Mouse (Mus musculus) left cerebral cortex, adult 2 months (tissue): ENCODE measurements around the gene Kptn. TPM values are rescaled to one million over a fixed set of nuclear protein-coding genes. Genes with fewer than 3 reads are reported as not detected.

Source experiments
- DNase-seq, 2 experiments: peaks; one replicate each; pipeline ENCODE4 v3.0.0; 2021 to 2022; ENCODE audit warnings: low spot score in 2 of 2, mixed read lengths in 1 of 2; ENCODE audit errors: extremely low spot score in 1 of 2
- H3K27ac ChIP-seq: fragments of 200-600 bp; 2 replicates; pipeline ENCODE4 v1.8.1; 2022
- H3K4me3 ChIP-seq: fragments of 200-600 bp; 2 replicates; pipeline ENCODE4 v1.8.1; 2022
- CTCF ChIP-seq: fragments of 200-600 bp; IDR thresholded peaks from 2 replicates; pipeline ENCODE4 v1.8.1; 2022; ENCODE audit warnings: antibody characterized with exemption, mild to moderate bottlenecking, moderate library complexity
- intact Hi-C: fragments of 180-260 bp; cut with DNase I; formaldehyde crosslinking; loops from one replicate; pipeline ENCODE4 v1.15.1; 2025
- total RNA-seq, 2 experiments: library from RNA; stranded (reverse); gene quantifications; 2 replicates each; pipeline ENCODE4 v1.2.3; 2021

Gene Kptn
- total RNA-seq, 2 experiments from 2014 or later, result 42.9 to 46.3 TPM

DNA sequence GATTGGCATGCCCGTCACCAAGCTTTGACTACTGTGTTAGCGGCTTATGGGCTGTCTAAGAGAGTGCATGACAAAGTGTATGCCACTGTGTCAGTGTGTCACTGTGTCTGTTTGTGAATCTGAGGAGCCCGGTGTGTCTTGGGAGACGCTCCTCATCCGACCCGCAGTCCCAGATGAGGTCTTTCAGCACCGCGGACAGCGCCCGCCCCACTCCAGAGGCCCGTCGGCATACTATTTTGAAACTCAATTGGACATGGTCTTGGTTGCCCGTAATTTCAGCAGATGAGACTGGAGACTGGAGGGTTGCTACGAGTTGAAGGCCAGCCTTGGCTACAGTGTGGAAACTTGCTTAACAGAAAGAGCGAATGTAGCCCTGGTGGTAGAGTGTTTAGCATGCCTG, 27.9 kb downstream of the Kptn start:
- H3K27ac ChIP-seq, result peak overlapping the region; percentile 86; the same call in 1 of the 2 replicates
- intact Hi-C loops, result no loop called here
- TF ChIP-seq CTCF, result no peak
- no peak overlapping the region for H3K4me3 ChIP-seq
- no peak for DNase-seq

- peak overlapping the region; percentile 82 for H3K27ac ChIP-seq
- no peak overlapping the region for H3K4me3 ChIP-seq
- DNase-seq, result peak; percentile 78 to 86
- no peak for TF ChIP-seq CTCF
- intact Hi-C loops, result loop anchor here (1.0 kb wide), 2 partner anchors 18 to 46 kb away; no protein-coding TSS in a partner anchor
Measured at GRCm38 (mm10) chr7:16149241-16149640, 29.5 kb downstream of the Kptn start.

GRCm38 (mm10) chr7:16150191-16151145, 30.8 kb downstream of the Kptn start:
- H3K4me3 ChIP-seq, result no peak overlapping the region
- no peak for TF ChIP-seq CTCF
- intact Hi-C loops, result loop anchor here (5.0 kb wide), 1 partner anchor 168 kb away; no protein-coding TSS in a partner anchor
- H3K27ac ChIP-seq, result peak overlapping the region; percentile 81
- no peak for DNase-seq

DNA sequence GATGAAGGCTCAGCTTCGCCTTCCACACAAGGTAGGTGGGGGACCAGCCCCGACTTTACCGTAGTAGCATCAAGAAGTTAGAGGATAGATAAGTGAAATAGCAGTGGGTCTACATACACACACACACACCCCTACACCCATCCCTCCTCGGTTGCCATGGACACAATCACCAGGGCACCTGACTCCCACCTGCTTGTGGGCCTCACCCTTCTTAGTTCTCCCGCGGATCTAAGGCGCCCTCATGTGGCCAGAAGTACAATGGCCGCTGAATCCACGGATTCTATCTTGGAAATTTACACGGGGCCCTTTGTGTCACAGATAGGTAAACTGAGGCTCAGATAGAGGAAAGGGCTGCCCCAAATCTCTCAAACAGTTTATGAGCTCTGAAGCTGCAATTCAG, 33.8 kb downstream of the Kptn start:
- peak overlapping the region; percentile 42; the same call in 1 of the 2 replicates for H3K27ac ChIP-seq
- H3K4me3 ChIP-seq, result no peak overlapping the region
- DNase-seq, result peak; percentile 67 to 74
- intact Hi-C loops, result loop anchor here (5.0 kb wide), 1 partner anchor 171 kb away; no protein-coding TSS in a partner anchor
- TF ChIP-seq CTCF, result peak; percentile 85

- peak overlapping the region; percentile 36 for H3K27ac ChIP-seq
- H3K4me3 ChIP-seq, result no peak overlapping the region
- no peak for DNase-seq
- no peak for TF ChIP-seq CTCF
- intact Hi-C loops, result loop anchor here (2.0 kb wide), 1 partner anchor 99 kb away; no protein-coding TSS in a partner anchor
Measured at GRCm38 (mm10) chr7:16155132-16155872, 35.6 kb downstream of the Kptn start.

DNA sequence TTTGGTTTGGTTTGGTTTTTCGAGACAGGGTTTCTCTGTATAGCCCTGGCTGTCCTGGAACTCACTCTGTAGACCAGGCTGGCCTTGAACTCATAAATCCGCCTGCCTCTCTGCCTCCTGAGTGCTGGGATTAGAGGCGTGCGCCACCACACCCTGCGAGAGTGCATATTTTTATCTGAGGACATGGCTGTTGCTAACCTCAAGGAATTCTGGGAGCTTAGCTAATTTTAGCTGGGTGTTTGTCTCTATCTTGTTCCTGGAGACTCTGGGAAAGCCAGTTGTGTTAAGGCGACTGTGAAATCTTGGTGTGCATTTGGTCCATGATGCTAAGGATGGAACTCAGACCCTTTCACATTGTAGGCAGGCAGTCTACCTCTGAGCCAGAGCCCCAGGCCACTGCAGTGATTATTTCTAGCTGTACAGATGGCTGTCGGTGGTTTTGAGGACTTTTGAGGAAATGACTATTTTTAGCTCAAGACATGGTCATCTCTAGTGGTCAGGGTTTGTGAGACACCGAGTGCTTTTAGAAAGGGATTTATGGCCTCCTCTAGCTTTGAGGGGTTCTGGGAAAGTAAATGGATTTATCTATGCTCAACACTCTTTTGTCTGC, 36.5 kb downstream of the Kptn start:
- Histone ChIP-seq H3K27ac (peak overlapping the region; percentile 38), H3K4me3 (no peak overlapping the region)
- no peak for TF ChIP-seq CTCF
- DNase-seq, result no peak
- intact Hi-C loops, result no loop called here

- intact Hi-C loops, result no loop called here
- Histone ChIP-seq H3K27ac (peak overlapping the region; percentile 57), H3K4me3 (no peak overlapping the region)
- DNase-seq, result no peak
- TF ChIP-seq CTCF, result no peak
Measured at GRCm38 (mm10) chr7:16158735-16159134, 39.0 kb downstream of the Kptn start.

- TF ChIP-seq CTCF, result no peak
- DNase-seq, result no peak
- Histone ChIP-seq H3K27ac (no peak overlapping the region), H3K4me3 (no peak overlapping the region)
- intact Hi-C loops, result no loop called here
Measured at GRCm38 (mm10) chr7:16160702-16161101, 41.0 kb downstream of the Kptn start.

GRCm38 (mm10) chr7:16161302-16161701, 41.6 kb downstream of the Kptn start:
- TF ChIP-seq CTCF, result peak; percentile 21
- intact Hi-C loops, result no loop called here
- Histone ChIP-seq H3K4me3 (no peak overlapping the region), H3K27ac (no peak overlapping the region)
- DNase-seq, result no peak

DNA sequence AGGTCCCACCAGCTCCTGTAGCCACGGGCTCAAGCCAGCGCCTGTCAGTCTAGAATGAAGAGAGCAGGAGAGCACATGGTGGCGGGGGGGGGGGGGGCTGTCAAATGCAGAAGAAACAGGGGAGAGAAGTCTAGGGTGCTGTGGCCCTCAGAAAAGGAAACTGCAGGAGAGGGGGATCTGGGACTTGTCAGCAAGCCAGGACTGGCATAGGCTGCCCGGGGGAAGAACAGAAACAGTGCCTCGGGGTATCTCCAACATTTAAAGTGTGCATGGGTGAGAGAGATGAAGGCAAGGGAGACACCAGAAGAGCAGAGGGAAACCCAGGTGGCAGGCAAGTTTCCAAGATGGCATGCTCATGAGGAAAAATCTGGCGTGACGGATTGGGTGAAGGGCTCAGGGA, 42.3 kb downstream of the Kptn start:
- intact Hi-C loops, result no loop called here
- DNase-seq, result no peak
- no peak for TF ChIP-seq CTCF
- Histone ChIP-seq H3K27ac (no peak overlapping the region), H3K4me3 (no peak overlapping the region)

GRCm38 (mm10) chr7:16172141-16172581, 52.5 kb downstream of the Kptn start:
- DNase-seq, result no peak
- TF ChIP-seq CTCF, result no peak
- Histone ChIP-seq H3K27ac (no peak overlapping the region), H3K4me3 (no peak overlapping the region)
- intact Hi-C loops, result no loop called here
